Mouse (Mus musculus): ENCODE measurements around the gene Nup210.
"Not testable (repeated sequence)": the region's sequence is repeated elsewhere in the genome, so short reads cannot be mapped to it uniquely, and the experiment has no call there.

The Nup210 gene

GRCm38 (mm10) chr6:91104765-91105399, 11.7 kb downstream of the Nup210 start:
- DNase-seq (ENCODE audit: low spot score in 2 of 2) = no peak

GRCm38 (mm10) chr6:91103421-91103820, 13.2 kb downstream of the Nup210 start:
- not testable (repeated sequence) for DNase-seq (ENCODE audit: low spot score in 2 of 2)

GRCm38 (mm10) chr6:91100621-91101020, 16.0 kb downstream of the Nup210 start:
- no peak for DNase-seq (ENCODE audit: low spot score in 2 of 2)

- no peak for DNase-seq (ENCODE audit: low spot score in 2 of 2)
Measured at GRCm38 (mm10) chr6:91097879-91098278, 18.8 kb downstream of the Nup210 start.

- DNase-seq (ENCODE audit: low spot score in 2 of 2) = no peak
Measured at GRCm38 (mm10) chr6:91095072-91095601, 21.5 kb downstream of the Nup210 start.

GRCm38 (mm10) chr6:91092216-91092899, 24.3 kb downstream of the Nup210 start:
- no peak for DNase-seq (ENCODE audit: low spot score in 2 of 2)

- no peak for DNase-seq (ENCODE audit: low spot score in 2 of 2)
Measured at GRCm38 (mm10) chr6:91085114-91085892, 31.3 kb downstream of the Nup210 start.

- no peak for DNase-seq (ENCODE audit: low spot score in 2 of 2)
Measured at GRCm38 (mm10) chr6:91080033-91080432, 36.6 kb downstream of the Nup210 start.

- DNase-seq (ENCODE audit: low spot score in 2 of 2) = no peak
Measured at GRCm38 (mm10) chr6:91076249-91076648, 40.4 kb downstream of the Nup210 start.

- no peak for DNase-seq (ENCODE audit: low spot score in 2 of 2)
Measured at GRCm38 (mm10) chr6:91068511-91068910, 48.1 kb downstream of the Nup210 start.

- no peak for DNase-seq (ENCODE audit: low spot score in 2 of 2)
Measured at GRCm38 (mm10) chr6:91067048-91067447, 49.6 kb downstream of the Nup210 start.

- no peak for DNase-seq (ENCODE audit: low spot score in 2 of 2)
Measured at GRCm38 (mm10) chr6:91061296-91061695, 55.3 kb downstream of the Nup210 start.

- DNase-seq (ENCODE audit: low spot score in 2 of 2) = no peak
Measured at GRCm38 (mm10) chr6:91059711-91060110, 56.9 kb downstream of the Nup210 start.

GRCm38 (mm10) chr6:91057989-91058388, 58.6 kb downstream of the Nup210 start:
- DNase-seq (ENCODE audit: low spot score in 2 of 2) = no peak

- DNase-seq (ENCODE audit: low spot score in 2 of 2) = no peak
Measured at GRCm38 (mm10) chr6:91056348-91056747, 60.3 kb downstream of the Nup210 start.

- no peak for DNase-seq (ENCODE audit: low spot score in 2 of 2)
Measured at GRCm38 (mm10) chr6:91052572-91052971, 64.1 kb downstream of the Nup210 start.

- no peak for DNase-seq (ENCODE audit: low spot score in 2 of 2)
Measured at GRCm38 (mm10) chr6:91048019-91048418, 68.6 kb downstream of the Nup210 start.

- DNase-seq (ENCODE audit: low spot score in 2 of 2) = no peak
Measured at GRCm38 (mm10) chr6:91047434-91047833, 69.2 kb downstream of the Nup210 start.

GRCm38 (mm10) chr6:91046184-91046583, 70.4 kb downstream of the Nup210 start:
- DNase-seq (ENCODE audit: low spot score in 2 of 2) = no peak

GRCm38 (mm10) chr6:91044628-91045331, 71.8 kb downstream of the Nup210 start:
- no peak for DNase-seq (ENCODE audit: low spot score in 2 of 2)

GRCm38 (mm10) chr6:91041287-91041686, 75.3 kb downstream of the Nup210 start:
- DNase-seq (ENCODE audit: low spot score in 2 of 2) = no peak

- DNase-seq (ENCODE audit: low spot score in 2 of 2) = no peak
Measured at GRCm38 (mm10) chr6:91028256-91028655, 88.4 kb downstream of the Nup210 start.
